Mouse (Mus musculus) forebrain, postnatal 0 days (tissue): ENCODE data around the gene Cox19. TPM values are rescaled to one million over a fixed set of nuclear protein-coding genes. Genes with fewer than 3 reads are reported as not detected.

Experiments used
- ATAC-seq: fragments of 200-750 bp; cut with Nextera tagmentation; 2 replicates; pipeline ENCODE4 v1.8.0; 2017; ENCODE audit warnings: mild to moderate bottlenecking, moderate library complexity
- DNase-seq: peaks from one replicate; pipeline ENCODE4 v3.0.0-alpha.2; 2015
- H3K27ac ChIP-seq: fragments of 300-500 bp; sonication (generic); 2 replicates; pipeline ENCODE4 v1.5.1; 2014; ENCODE audit warnings: low read depth, mild to moderate bottlenecking, antibody characterized with exemption, low read length, moderate library complexity, mixed read lengths
- H3K27me3 ChIP-seq: fragments of 300-500 bp; sonication (generic); 2 replicates; pipeline ENCODE4 v1.6.1; 2014; ENCODE audit warnings: mild to moderate bottlenecking, low read length, mixed read lengths; ENCODE audit not compliant: insufficient read depth
- H3K36me3 ChIP-seq: fragments of 300-500 bp; sonication (generic); 2 replicates; pipeline ENCODE4 v1.6.1; 2014; ENCODE audit warnings: mild to moderate bottlenecking, moderate library complexity; ENCODE audit not compliant: insufficient read depth
- H3K4me1 ChIP-seq: fragments of 300-500 bp; sonication (generic); 2 replicates; pipeline ENCODE4 v1.6.1; 2014; ENCODE audit warnings: antibody characterized with exemption; ENCODE audit not compliant: insufficient read depth
- H3K4me2 ChIP-seq: fragments of 300-500 bp; sonication (generic); 2 replicates; pipeline ENCODE4 v1.6.1; 2014; ENCODE audit warnings: low read depth, mild to moderate bottlenecking, moderate library complexity
- H3K4me3 ChIP-seq: fragments of 300-500 bp; sonication (generic); 2 replicates; pipeline ENCODE4 v1.5.1; 2014; ENCODE audit warnings: low read depth, low read length, mixed read lengths
- H3K9ac ChIP-seq: fragments of 300-500 bp; sonication (generic); 2 replicates; pipeline ENCODE4 v1.6.1; 2014; ENCODE audit warnings: mild to moderate bottlenecking
- H3K9me3 ChIP-seq: fragments of 300-500 bp; sonication (generic); 2 replicates; pipeline ENCODE4 v1.6.1; 2016; ENCODE audit warnings: low read length
- CTCF ChIP-seq: sonication (generic); IDR thresholded peaks from 2 replicates; pipeline ENCODE4 v1.5.1; 2016; ENCODE audit warnings: antibody characterized with exemption, control low read depth, low read depth
- WGBS: fragments of 180-500 bp; shearing (Covaris S2); extraction: QIAGEN DNeasy Blood & Tissue Kit; methylation state at CpG from one replicate; pipeline ENCODE4 v1.1.7; 2014; 5-methylcytosine and 5-hydroxymethylcytosine counted together
- polyA plus RNA-seq: library from polyadenylated mRNA; unstranded; fragments of >200 nt; fragmentation: Nextera tagmentation; extraction: Ambion mirVana; gene quantifications from 2 replicates; pipeline ENCODE4 v1.2.1, GENCODE M21; 2015
- total RNA-seq: library from RNA; depleted of rRNA; stranded (reverse); fragments of >200 nt; gene quantifications from 2 replicates; pipeline ENCODE4 v1.2.3, GENCODE M21; 2014

Cox19 gene
- total and polyA plus RNA-seq, 2 experiments from 2014 or later = 85.7 to 108 TPM

DNA sequence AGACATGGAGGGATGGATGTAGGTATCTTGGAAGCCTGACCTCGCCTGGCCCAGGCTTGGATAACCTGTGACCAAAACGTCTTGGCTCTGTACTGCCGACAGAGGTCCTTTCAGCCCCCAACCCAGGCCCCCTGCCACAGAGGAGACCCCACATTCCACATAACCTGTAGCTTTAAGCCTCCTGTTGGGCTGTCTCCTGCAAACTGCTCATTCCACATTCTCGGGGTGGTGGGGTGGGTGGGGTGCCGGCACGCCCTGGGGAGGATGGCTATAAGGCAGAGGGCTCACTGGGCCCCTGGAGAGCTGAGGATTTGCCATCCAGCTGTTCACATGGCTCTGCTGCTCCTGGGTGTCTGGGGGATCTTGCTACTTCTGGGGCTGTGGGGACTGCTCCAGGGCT lies 1.1 kb upstream of the Cox19 start, which contains the start of gene Cyp2w1:
TSS of gene Cyp2w1 (plus strand) at position 301 of the 400 bp plus-strand sequence.
- WGBS = 62% methylated on average over 6 of the region's 6 CpGs
- H3K9ac ChIP-seq = no peak within 1 kb of the TSS
- no peaks in the 10 kb centered on the region for H3K4me1 ChIP-seq
- TF ChIP-seq CTCF = no peak
- DNase-seq (no peak), ATAC-seq (no peak)
- H3K27ac ChIP-seq = no peak within 1 kb of the TSS
- no peaks in the 10 kb centered on the region for H3K27me3 ChIP-seq
- H3K4me3 ChIP-seq = no peak within 1 kb of the TSS
- no peaks in the 10 kb centered on the region for H3K36me3 ChIP-seq
- no peaks in the 10 kb centered on the region for H3K9me3 ChIP-seq
- H3K4me2 ChIP-seq = no peak within 1 kb of the TSS

DNA sequence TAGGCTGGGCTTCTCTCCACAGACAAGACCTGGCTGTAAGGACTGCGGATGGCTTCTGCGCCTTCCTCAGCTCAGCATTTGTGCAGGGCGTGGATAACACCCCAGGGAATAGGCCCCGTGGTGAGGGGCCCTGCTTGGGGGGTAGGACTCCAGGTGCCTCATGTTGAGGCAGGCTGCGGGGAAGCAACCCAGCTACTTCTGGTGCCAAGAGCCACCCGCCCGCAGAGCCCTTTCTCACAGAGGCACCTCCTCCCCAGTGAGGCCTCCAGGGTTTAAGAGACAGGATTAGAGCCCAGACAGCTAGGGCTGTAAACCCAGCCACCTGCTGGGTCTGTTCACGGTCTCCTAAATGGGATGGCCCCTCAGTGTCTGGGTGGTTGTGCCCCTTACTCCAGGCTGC lies 410 bp upstream of the Cox19 start:
- DNase-seq (no peak), ATAC-seq (no peak)
- Histone ChIP-seq H3K36me3 (no peaks in the 10 kb centered on the region), H3K9me3 (no peaks in the 10 kb centered on the region), H3K4me3 (no peak overlapping the region), H3K4me1 (no peaks in the 10 kb centered on the region), H3K9ac (no peak overlapping the region), H3K4me2 (no peak overlapping the region), H3K27ac (no peak overlapping the region), H3K27me3 (no peaks in the 10 kb centered on the region)
- WGBS = 23% methylated on average over 8 of the region's 8 CpGs
- TF ChIP-seq CTCF = no peak

DNA sequence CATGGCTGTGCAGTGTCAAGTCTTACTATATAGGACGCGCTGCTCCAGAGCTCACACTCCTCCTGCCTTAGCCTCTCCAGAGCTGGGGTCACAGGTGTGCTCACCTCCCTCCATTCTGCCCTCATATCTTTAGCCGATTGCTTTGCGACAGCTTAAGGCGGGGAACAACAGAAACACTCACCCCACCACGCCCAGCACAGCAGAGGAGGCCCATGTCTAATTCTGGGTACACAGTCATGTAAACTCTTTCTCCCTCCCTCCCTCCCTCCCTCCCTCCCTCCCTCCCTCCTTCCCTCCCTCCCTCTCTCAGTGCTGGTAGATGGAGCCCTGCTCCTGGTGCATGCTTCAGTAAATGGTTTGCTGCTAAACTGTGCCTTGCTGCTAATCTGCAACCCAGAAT lies 1.5 kb downstream of the Cox19 start:
- Histone ChIP-seq H3K4me2 (no peak overlapping the region), H3K27ac (no peak overlapping the region), H3K4me1 (no peaks in the 10 kb centered on the region), H3K27me3 (no peaks in the 10 kb centered on the region), H3K4me3 (no peak overlapping the region), H3K9me3 (no peaks in the 10 kb centered on the region), H3K36me3 (no peaks in the 10 kb centered on the region), H3K9ac (no peak overlapping the region)
- DNase-seq = no peak
- WGBS = 77% methylated on average over 6 of the region's 6 CpGs
- ATAC-seq = no peak
- no peak for TF ChIP-seq CTCF

DNA sequence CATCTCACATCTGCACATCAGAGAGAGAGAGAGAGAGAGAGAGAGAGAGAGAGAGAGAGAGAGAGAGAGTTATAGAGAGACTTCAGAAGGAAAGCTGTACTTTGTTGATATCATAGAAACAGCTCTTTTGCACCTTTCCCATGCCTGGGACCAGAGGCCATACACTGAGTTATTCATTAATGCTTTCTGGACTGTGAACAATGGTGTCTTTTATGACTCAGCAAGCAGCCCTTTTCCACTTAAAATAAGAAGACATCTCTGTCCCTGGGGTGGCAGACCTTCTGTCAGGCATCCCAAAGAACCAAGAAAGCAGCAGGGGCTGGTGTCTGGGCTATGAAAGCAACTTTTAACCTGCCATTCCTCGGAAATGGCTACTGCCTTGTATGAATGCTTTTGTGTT lies 4.0 kb downstream of the Cox19 start:
- TF ChIP-seq CTCF = no peak
- Histone ChIP-seq H3K36me3 (peaks cover 6% of the 10 kb centered on the region), H3K4me1 (peaks cover 4% of the 10 kb centered on the region; the same call in 1 of the 2 replicates), H3K27me3 (no peaks in the 10 kb centered on the region), H3K27ac (no peak overlapping the region), H3K9me3 (no peaks in the 10 kb centered on the region), H3K9ac (no peak overlapping the region), H3K4me2 (no peak overlapping the region), H3K4me3 (no peak overlapping the region)
- DNase-seq (no peak), ATAC-seq (no peak)
- 34% methylated on average over 1 of the region's 1 CpGs for WGBS

DNA sequence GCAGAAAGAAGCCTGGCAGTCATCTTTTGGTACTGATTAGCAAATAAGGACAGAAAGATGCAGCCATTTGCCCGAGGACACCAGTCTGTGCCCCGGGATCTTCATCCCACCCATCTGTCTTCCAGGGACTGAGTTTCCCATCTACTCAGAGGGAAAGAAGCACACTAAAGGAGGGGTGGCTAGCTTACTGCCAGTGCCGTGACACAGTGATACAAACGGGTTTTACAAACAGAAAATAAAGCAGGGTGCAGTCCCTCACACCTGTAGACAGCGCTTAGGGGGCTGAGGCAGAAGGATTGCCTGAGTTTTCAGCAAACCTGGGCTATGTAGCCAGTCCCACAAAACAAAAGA lies 5.9 kb downstream of the Cox19 start:
- ATAC-seq = peak; percentile 46
- Histone ChIP-seq H3K27ac (0 out of 2 replicates have a peak overlapping the region, but pooled peaks have one; percentile 48), H3K4me3 (peak overlapping the region; percentile 95), H3K27me3 (no peaks in the 10 kb centered on the region), H3K9ac (peak overlapping the region; percentile 91), H3K36me3 (peaks cover 22% of the 10 kb centered on the region), H3K4me1 (peaks cover 4% of the 10 kb centered on the region; the same call in 1 of the 2 replicates), H3K9me3 (no peaks in the 10 kb centered on the region), H3K4me2 (peak overlapping the region; percentile 87)
- 6% methylated on average over 5 of the region's 5 CpGs for WGBS
- DNase-seq = no peak
- TF ChIP-seq CTCF = no peak

DNA sequence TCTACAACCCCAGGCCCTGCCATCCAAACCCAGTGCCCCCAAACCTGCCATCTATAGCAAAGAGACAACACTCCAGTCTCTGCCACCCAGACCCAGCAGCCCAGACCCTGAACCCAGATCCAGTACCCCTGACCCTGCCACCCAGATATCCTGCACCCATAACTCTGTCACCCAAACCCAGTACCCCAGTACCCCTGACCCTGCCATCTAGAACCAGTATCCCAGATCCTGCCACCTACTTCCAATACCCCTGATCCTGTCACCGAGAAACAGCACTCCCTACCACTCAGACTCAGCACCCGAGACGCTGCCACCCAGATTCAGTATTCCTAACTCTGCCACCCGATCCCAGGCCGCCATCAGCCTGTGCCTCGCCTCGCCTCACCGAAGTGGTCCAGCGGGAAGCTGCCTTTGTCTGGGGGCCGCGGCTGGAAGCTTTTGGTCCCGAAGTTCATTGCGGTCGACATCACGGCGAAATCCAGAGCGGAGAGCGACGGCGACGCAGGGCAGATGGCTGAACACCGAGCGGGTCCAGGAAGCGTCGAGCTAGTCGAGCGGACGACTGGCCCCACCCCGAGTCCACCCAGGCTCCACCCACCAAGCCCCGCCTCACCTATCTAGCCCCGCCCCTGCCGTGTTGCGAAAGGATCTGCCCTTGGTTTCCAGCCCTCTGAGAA lies 6.4 kb downstream of the Cox19 start:
- TF ChIP-seq CTCF = no peak
- H3K4me1 ChIP-seq = peaks cover 4% of the 10 kb centered on the region; the same call in 1 of the 2 replicates
- peak overlapping the region; percentile 91 for H3K9ac ChIP-seq
- ATAC-seq = peak; percentile 94
- peak overlapping the region; percentile 95 for H3K4me3 ChIP-seq
- peak overlapping the region; percentile 80 for H3K27ac ChIP-seq
- H3K9me3 ChIP-seq = no peaks in the 10 kb centered on the region
- no peaks in the 10 kb centered on the region for H3K27me3 ChIP-seq
- peaks cover 23% of the 10 kb centered on the region for H3K36me3 ChIP-seq
- under 1% methylated on average over 33 of the region's 33 CpGs for WGBS
- peak overlapping the region; percentile 87 for H3K4me2 ChIP-seq
- peak; percentile 93 for DNase-seq

DNA sequence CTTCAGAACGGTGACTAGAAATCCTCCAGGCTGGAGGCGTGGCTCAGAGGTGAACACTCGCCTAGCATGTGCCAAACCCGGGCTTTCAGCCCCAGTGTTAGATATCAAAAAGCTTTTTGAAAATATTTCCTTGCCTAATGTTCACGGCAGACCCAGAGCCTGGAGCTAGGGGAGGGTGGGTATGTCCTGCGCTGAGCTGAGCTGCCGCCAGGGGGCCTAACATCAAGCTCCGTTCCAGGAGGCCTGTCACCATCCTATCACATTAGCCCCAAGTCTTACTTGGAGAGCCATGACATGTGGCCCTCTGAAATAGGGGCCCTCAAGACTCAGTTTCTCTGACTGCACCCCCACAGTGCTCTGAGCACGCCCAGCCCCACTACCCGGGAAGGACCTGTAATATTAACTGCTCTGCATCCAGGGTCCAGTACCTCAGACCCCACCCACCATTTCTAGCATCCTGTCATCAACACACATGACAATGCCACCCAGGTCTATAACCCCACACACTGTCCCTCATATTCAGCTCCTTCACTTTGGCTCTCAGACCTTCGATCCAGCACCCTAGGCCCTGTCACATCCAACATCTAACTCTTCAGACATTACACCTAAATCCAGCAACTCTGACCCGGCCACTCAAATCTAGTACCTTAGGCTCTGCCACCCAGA lies 7.1 kb downstream of the Cox19 start:
- Histone ChIP-seq H3K4me1 (peaks cover 4% of the 10 kb centered on the region; the same call in 1 of the 2 replicates), H3K36me3 (peaks cover 30% of the 10 kb centered on the region), H3K4me3 (peak overlapping the region; percentile 95), H3K4me2 (peak overlapping the region; percentile 87), H3K9me3 (no peaks in the 10 kb centered on the region), H3K9ac (peak overlapping the region; percentile 91), H3K27ac (peak overlapping the region; percentile 80), H3K27me3 (no peaks in the 10 kb centered on the region)
- DNase-seq = peak; percentile 87
- peak; percentile 85 for ATAC-seq
- TF ChIP-seq CTCF = peak; percentile 90
- 5% methylated on average over 12 of the region's 12 CpGs for WGBS
